Mouse (Mus musculus) yolk sac, embryonic 10.5 days (tissue): ENCODE results near the gene Cmtr1.

Source experiments
- DNase-seq: peaks from one replicate; pipeline ENCODE4 v3.0.0-alpha.2; 2017; ENCODE audit warnings: low spot score

The Cmtr1 gene

DNA sequence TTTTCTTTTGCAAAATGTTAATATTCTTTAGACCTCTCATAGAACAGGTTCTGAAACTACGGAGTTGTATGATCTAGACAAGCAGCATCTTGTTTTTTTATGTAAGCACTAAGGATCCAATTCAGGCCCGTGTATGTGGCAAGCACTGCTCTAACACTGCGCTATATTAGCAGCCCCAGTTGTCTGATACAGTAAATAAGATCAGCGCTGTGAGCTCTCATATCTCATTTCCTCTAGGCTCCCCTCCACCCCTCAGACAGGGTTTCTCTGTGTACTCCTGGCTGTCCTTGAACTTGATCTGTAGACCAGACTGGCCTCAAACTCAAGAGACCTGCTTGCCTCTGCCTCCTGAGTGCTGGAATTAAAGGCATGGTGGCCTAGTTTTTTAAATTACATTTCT, 8.6 kb downstream of the Cmtr1 start:
- no peak for DNase-seq

- DNase-seq, result no peak
These were observed 9.5 kb downstream of the Cmtr1 start for GRCm38 (mm10) chr17:29669936-29670335.

GRCm38 (mm10) chr17:29671021-29671420, 10.6 kb downstream of the Cmtr1 start:
- DNase-seq, result no peak

DNA sequence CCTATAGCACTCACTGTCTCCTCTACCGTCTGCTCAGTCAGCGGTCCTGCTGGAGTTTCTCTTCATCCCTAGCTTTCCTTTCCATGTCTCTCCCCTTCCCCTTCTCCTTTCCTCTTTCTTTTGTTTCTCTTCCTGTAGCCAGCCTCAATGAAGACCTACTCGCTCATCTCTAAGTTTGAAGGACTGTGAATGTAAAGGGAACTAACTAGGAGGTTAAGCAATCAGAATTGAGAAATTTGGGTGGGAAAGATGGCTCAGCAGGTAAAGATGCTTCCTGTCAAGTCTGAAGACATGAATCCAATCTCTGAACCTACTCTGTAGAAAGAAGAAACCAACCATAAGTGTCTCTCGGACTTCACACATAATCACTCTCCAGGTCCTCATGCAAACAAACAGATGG, 12.9 kb downstream of the Cmtr1 start:
- DNase-seq, result no peak

GRCm38 (mm10) chr17:29678526-29678925, 18.1 kb downstream of the Cmtr1 start:
- no peak for DNase-seq

- DNase-seq, result no peak
These were observed 18.8 kb downstream of the Cmtr1 start for GRCm38 (mm10) chr17:29679038-29679767.

DNA sequence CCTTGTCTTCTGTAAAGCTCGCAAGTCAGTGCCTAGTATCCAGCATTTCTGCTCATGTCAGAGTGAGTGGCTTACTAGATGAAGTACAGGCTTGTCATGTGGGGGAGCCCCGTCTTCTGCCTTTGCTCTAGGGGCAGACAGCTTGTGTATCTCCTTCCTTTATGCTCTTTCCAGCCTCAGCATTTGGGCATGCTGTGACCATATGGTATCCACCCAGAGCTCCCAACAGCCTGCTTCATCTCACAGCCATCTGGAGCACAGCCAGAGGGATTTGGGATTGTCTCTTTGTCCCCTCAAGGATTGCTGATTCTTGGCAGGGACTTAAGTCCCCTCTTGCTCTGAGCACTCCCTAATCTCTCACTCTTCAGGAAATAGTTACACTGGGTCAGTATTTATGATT, 19.8 kb downstream of the Cmtr1 start:
- DNase-seq, result no peak

DNA sequence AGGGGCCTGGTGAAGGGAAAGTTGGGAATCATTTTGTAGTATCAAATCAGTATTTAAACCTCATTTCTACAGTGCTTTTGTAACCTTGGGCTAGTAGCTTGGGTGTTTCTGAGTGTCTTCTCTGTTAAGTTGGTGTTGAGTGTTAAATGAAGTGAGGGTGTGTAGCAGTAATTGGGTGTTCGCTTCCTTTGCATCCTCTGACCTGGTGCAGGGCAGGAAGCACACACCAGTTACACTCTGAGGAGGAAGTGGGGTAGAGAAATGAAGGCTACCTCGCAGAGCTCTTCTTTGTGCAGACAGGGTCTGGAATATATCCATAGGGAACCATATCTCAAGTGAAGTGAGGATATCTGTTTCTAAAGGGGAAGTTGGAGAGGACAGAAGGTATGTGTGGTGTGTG, 20.5 kb downstream of the Cmtr1 start:
- no peak for DNase-seq

GRCm38 (mm10) chr17:29681669-29682068, 21.3 kb downstream of the Cmtr1 start:
- no peak for DNase-seq

GRCm38 (mm10) chr17:29682261-29682660, 21.9 kb downstream of the Cmtr1 start:
- DNase-seq, result no peak

GRCm38 (mm10) chr17:29683127-29683526, 22.7 kb downstream of the Cmtr1 start:
- no peak for DNase-seq

- DNase-seq, result no peak
These were observed 23.9 kb downstream of the Cmtr1 start for GRCm38 (mm10) chr17:29684275-29684674.

- no peak for DNase-seq
These were observed 26.4 kb downstream of the Cmtr1 start for GRCm38 (mm10) chr17:29686771-29687170.

- DNase-seq, result no peak
These were observed 27.0 kb downstream of the Cmtr1 start for GRCm38 (mm10) chr17:29687373-29687772.

DNA sequence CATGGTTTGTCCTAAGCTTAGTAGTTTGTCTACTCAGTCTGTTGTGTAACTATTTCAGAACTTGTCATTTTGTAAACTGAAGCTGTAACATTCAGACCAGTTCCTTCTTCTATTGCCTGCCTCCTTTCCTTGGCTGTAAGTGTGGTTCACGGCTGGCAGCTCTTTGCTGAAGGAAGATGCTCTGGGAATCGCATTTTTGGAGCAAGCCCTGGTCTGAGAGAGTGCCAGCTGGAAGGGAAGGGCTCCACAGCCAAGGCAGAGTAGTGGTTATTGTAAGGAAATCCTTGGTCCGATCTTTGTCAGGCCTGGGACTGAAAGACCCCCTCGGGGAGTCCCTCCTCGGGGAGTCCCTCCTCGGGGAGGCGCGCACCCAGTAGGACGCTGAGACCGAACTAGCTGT, 28.2 kb downstream of the Cmtr1 start:
- no peak for DNase-seq

GRCm38 (mm10) chr17:29690257-29690656, 29.9 kb downstream of the Cmtr1 start:
- no peak for DNase-seq

DNA sequence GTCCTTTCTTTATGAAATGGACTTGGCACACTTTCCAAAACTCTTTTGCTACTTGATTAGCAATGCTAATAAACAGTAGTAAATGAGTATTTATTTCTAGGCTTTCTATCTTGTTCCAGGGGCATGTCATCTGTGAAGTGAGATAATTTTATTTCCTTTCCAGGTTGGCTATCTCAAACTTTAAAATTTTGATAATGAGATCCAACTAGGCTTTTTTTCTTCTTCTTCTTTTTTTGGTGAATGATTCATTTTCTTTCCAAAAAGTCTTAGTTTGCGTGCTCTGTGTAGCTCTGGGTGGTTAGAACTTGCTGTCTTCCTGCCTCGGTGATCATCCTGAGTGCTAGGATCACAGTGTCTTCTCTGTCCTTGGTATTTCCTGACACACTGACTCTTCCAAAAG, 32.4 kb downstream of the Cmtr1 start:
- no peak for DNase-seq

- DNase-seq, result no peak
These were observed 33.2 kb downstream of the Cmtr1 start for GRCm38 (mm10) chr17:29693571-29693970.

- DNase-seq, result no peak
These were observed 34.1 kb downstream of the Cmtr1 start for GRCm38 (mm10) chr17:29694516-29694915.

GRCm38 (mm10) chr17:29696940-29697339, 36.5 kb downstream of the Cmtr1 start:
- no peak for DNase-seq

DNA sequence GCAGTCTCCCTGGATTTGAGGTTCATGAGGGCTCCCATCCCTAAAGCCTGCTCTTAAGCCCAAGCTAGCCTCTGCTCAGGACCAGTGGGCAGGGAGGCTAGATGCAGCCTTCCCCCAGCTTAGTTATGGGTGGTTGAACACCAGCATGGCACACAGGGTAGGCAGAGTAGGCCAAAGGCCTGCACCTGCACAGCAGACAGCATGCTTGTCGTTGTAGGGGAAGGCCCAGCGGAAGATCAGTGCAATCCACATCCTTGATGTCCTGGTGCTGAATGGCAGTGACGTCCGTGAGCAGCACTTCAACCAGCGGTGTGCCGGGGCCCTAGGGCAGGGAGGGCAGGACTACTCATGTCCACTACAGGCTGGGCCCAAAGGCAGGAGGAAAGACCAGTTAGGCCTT, 38.0 kb downstream of the Cmtr1 start:
- DNase-seq, result no peak

DNA sequence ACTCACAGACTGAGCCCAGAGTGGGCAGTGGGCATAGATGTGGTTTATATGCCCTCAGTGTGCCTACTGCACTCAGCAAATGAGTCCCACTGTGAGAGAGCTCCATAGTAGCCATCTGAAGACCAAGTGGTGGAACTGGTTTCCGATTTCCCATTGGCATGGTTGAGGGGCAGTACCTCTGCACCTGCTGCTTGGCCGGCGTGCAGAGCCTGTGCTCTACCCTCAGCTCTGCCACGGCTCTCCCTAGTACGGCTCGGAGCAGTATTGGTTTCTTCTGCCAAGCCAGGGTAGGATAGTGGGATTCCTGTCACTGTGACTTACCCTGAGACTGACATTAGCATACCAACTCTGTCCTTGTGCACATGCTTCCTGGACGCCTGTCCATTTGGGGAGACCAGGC, 40.2 kb downstream of the Cmtr1 start:
- no peak for DNase-seq

GRCm38 (mm10) chr17:29702938-29703710, 42.7 kb downstream of the Cmtr1 start:
- DNase-seq, result no peak

- DNase-seq, result no peak
These were observed 44.4 kb downstream of the Cmtr1 start for GRCm38 (mm10) chr17:29704781-29705180.
